Mouse (Mus musculus): ENCODE measurements around the gene Ctu1.

DNA sequence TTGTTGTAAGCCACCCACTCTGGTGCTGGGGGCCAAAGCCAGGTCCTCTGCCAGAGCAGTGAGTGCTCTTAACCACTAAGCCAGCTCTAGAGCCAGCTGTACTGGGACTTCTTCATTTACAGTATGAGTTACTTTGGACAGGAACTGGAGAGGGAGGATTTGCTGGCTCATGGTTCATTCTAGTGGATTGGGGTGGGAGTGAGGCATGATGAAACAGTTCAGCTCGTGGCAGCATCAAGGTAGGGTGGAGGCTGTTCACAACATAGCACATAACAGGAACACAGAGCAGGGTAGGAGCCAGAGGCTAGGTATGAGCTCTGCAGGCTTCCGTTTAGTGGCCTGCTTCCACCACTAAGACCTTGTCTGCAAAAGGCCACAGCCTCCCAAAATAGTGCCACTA is 35.6 kb upstream of the Ctu1 start:
- TF ChIP-seq CTCF (IDR thresholded peaks at IDR 0.05; ENCODE audit: low read depth) (no peak), EP300 (IDR thresholded peaks at IDR 0.05; ENCODE audit: low read depth) (no peak)
